Mouse (Mus musculus) central nervous system, embryonic 14 days (tissue): Measurements from ENCODE around the gene Zbtb38. TPM values are rescaled to one million over a fixed set of nuclear protein-coding genes. Genes with fewer than 3 reads are reported as not detected.

Experiments used
- polyA plus RNA-seq: library from polyadenylated mRNA; depleted of rRNA; stranded (reverse); fragments of >200 nt; gene quantifications from 2 replicates; pipeline ENCODE4 v1.2.3, GENCODE M21; 2012; rRNA removed

Zbtb38 gene
- polyA plus RNA-seq: 7.2 and 8.1 TPM in 2 replicates

DNA sequence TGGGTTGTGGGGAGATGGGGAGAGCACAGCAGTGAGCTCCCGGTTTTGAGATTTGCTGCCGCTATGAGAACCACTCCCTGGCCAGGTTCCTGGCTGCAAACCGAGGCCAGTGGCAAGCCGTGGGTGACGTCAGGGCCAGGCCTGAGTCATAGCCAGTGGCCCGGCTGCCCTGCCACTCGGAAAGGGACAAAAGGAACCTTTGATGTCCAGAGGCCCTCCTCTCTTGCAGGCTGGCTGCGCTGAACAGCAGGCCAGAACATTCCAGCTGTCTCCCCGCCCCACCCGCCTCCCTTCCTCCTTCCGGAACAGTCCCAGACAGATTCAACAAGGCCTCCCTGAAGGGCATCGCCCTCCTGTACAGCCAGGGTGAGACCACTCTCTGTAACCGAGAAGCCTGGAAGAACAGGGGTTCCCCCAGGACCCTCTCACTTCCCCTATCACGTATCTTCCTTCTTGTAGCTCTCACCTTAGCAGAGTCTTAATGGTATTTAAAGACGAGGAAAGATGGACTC lies at the start of gene Zbtb38:
Zbtb38 (minus strand) TSS at position 229 of the 512 bp plus-strand sequence.

Other genes starting within 250 kb of the Zbtb38 start
- gene Gm28729, start 227.6 kb downstream of the Zbtb38 start, polyA plus RNA-seq: 0.10 and 0.15 TPM in 2 replicates
- gene Rasa2, start 121.2 kb downstream of the Zbtb38 start, polyA plus RNA-seq: 9.6 and 10.7 TPM in 2 replicates
- 31.6 and 34.5 TPM in 2 replicates for gene Pxylp1, start 139.8 kb upstream of the Zbtb38 start, polyA plus RNA-seq